Mouse (Mus musculus) liver (tissue): ENCODE measurements around the gene Orc3.
"Not testable (repeated sequence)": the region's sequence is repeated elsewhere in the genome, so short reads cannot be mapped to it uniquely, and the experiment has no call there.

Source experiments
- DNase-seq: peaks from one replicate; pipeline ENCODE4 v3.0.0-alpha.2; 2020; ENCODE audit warnings: mixed read lengths

Gene Orc3

DNA sequence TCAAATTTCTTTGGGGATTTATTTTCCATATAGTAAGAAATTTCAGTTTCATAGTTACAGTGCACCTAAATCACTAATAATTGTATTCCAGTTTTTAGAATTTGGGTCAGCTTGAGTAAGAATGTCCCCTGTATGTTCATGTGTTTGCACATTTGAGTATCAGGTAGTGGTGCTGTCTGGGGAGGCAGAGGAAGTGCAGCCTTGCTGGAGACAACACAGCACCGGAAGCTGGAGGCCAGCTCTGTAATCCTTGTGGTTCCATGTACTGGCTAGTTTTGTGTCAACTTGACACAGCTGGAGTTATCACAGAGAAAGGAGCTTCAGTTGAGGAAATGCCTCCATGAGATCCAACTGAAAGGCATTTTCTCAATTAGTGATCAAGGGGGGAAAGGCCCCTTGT is 33.3 kb downstream of the Orc3 start:
- DNase-seq, result not testable (repeated sequence)

DNA sequence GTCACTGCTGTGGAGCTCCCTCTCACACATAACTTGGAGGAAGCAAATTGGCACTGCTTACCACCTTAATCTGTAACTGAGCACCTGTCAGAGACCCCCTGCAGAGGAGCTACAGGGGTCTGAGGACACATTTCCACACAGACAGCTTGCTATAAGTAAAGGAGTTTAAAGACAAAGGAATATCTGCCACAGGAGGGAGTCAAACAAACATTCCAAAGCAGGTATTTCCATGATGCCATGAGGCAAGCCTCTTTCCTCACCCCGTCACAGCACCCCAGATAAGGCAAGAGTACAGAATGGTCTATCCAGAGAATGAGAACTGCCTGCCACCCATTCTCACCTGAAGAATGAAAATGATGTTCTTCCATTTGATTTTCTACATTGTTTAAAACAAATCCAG is 35.5 kb downstream of the Orc3 start:
- no peak for DNase-seq

DNA sequence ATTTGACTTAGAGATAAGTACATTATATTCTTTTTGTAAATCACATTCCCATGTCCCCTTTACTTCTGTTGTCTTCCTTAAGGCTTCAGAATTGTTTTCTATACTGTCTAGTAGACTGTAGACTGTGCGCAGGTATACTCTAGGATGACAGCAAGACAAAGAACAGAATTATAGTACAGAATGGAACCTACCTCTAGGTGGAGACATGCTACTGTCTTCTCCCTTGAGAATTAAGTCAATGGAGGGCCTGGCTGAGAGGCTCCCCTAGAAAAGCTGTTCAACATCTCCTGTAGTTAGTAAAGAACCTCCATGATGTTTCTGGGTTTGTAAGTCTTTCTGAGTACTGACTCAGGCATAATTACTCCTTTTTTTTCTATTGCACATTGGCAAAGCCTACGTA is 37.7 kb downstream of the Orc3 start:
- no peak for DNase-seq

GRCm38 (mm10) chr4:34572876-34573275 is 41.9 kb downstream of the Orc3 start:
- DNase-seq, result no peak

DNA sequence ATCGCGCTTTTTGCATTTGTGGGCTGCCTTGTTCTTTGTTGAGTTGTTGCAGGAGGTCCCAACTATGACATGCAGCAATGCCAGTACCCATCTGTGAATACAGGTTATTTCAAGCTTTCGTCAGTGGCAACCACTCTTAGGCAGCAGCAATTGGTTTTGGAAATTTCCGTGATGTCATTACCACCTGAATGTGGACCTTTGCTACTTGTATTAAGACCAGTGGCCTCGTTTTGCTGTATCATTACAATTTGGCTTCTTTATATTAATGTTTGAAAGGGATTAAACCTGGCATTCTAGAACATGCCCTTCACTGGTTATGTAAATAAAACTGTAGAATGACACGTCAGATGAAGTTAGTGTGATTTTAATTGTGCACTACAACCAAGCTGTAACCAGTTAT is 48.5 kb downstream of the Orc3 start:
- DNase-seq, result no peak

GRCm38 (mm10) chr4:34560971-34561370 is 53.8 kb downstream of the Orc3 start:
- DNase-seq, result peak; percentile 52

GRCm38 (mm10) chr4:34556183-34556582 is 58.6 kb downstream of the Orc3 start:
- DNase-seq, result no peak

DNA sequence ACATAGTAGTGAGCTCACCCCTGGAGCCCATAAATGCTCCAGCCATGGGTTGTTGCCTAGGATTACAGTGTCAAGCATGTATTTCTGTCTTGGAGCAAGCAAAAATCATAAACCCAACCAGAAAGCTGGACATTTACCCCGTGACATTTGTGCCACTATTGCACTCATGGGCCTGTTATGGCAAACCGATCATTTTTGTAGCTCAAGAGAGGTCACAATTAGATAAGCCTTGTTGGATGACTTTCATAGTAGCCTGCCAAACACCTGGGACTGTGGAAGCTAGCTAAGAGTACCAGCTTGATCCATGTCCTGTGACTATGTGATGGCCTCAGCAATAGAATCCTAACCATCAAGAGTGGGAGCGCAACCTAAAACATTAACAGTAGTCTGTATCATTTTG is 59.1 kb downstream of the Orc3 start:
- no peak for DNase-seq

- no peak for DNase-seq
Measured at GRCm38 (mm10) chr4:34554596-34554995, 60.1 kb downstream of the Orc3 start.

DNA sequence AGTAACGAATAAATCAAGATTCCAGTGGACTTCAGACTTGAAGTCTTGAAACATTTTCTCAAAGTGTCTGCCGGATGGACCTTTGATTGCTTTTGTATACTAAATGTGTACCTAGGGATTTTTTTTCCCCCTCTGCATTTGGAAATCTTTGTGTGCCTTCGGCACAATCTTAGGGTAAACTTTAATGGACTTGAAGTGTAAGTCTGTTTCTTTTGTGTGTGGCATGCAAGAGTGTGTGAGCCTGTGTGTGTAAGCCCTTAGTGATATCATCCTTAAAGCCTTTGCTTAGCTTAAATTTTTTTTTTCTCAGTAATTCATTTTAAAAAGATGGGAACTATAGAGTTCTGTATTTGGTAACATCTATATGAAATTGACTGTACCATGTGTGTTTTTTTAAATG is 62.8 kb downstream of the Orc3 start:
- no peak for DNase-seq

DNA sequence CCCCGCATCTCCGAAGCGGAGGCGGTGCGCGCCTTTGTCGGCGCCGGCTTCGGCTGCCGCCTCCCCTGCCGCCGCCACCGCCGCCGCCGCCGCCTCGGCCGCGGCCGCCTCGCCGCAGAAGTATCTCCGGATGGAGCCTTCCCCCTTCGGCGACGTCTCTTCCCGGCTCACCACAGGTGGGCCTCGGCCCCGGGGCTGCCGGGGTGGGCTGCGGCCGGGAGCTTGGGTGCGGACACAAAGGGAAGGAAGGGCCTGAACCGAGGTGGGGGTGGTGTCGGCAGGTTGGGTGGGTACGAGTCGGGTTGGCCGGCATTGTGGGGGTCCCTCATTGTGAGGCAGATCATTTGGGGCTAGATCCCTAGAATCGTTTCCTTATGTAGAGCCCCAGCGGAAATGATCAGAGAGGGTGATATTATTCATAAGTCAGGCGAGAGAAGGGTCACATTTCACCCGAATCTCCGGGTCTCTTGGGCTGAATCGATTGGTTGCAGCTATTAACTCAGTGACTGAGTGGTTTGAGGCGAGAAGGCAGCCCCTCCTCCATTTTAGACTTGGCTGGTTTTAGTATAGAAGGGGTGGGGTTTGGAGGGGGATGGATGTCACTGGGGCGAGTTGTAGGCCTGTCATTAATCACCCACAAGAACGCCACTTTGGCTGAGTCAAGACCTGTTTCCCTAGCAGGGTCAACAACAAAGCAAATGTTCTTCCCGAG is 63.5 kb downstream of the Orc3 start:
- DNase-seq, result peak; percentile 66

DNA sequence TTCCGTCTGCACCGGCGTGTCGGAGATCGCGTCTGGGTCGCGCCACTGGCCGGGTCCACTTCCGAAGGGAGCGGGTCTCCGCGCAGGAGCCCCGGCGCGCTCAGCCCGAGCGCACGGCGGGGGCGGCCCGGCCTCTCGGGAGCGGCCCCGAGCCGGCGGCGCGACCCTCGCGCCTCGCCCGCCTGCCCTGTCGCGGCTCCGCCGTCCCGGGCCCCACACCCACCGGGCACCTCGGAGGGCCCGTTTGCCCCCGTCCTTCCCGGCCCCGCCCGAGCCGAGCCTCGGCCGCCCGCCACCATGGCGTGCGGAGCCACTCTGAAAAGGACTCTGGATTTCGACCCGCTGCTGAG is 64.0 kb downstream of the Orc3 start, which contains the start of gene Akirin2:
Akirin2 (plus strand) TSS at position 190 of the 350 bp plus-strand sequence.
- peak; percentile 49 for DNase-seq

DNA sequence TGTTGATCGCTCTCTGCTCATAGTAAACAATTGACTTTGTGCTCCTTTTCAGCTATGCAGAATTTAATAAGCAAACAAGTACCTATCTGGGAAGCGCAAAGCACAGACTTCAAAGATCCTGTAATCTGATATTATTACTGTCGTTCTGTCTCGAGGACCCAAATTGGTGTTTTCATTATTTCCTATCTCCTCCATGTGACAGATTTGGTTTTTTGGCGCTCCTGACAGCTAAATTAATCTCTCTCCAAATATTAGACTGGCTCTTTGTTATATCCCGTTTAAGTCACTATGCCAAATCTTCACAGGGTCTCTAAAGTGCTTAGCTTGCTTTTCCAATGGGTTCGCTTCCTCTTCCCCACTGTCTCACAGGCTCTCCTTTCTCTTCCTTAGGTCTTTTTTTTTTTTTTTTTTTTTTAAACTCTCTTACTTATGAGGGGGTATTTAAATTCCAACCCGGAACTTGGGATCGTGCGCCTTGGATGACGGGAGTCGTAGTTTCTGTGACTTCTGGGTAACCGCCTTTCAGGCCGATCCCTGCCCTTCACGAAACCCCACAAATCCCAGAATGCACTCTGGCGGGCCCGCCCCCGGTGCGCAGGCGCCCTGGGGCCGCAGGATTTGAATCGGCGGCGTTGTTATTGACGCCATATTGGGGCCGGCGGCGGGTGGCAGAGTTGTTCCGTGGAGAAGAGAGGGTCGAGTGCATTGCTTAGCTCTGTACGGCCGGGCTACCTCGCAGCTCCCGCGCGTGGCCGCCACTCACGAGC is 64.6 kb downstream of the Orc3 start:
- peak; percentile 96 for DNase-seq

DNA sequence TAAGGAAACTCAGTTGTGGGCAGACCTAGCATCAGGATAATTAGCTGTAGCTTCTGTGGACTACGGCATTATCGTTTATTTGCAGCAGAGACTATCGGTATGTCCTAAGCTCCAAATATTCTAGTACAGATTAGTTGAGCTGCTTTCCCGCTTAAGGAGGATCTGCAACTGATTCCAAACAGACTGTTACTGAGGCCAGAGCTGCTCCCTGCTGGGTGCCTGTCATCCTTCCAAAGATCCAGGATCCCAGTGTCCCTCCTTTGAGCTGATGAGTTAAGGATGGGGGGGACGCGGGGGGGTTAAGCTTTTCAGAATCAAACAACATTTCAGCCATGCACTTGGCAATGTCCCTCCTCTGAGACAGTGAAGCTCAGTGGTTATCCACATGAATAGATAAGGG is 84.8 kb downstream of the Orc3 start:
- no peak for DNase-seq

- no peak for DNase-seq
Measured at GRCm38 (mm10) chr4:34529379-34529778, 85.4 kb downstream of the Orc3 start.

GRCm38 (mm10) chr4:34528430-34529100 is 86.2 kb downstream of the Orc3 start:
- DNase-seq, result no peak

- no peak for DNase-seq
Measured at GRCm38 (mm10) chr4:34526771-34527170, 88.0 kb downstream of the Orc3 start.

DNA sequence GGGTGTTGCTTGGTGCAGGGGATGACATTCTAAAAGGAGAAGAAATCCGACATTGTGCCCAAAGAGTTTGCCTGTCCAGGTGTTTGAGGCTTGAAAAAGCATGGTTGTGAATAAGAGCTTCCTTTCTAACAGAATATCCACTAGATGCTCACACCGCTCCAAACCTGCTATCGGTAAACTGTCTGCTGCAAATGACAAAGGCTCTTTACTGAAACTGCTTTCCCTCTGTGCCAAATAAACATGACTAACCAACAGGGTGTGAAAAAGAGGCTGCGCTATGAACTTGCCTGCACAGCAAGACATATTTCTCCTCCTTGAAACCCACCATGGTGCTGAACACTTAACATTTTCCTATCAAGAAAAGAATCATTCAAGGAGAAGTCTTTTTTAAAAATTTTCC is 91.2 kb downstream of the Orc3 start:
- DNase-seq, result no peak

GRCm38 (mm10) chr4:34522846-34523245 is 91.9 kb downstream of the Orc3 start:
- no peak for DNase-seq
